Mouse (Mus musculus) heart, embryonic 15.5 days (tissue): ENCODE data around the gene Ebf1. TPM values are rescaled to one million over a fixed set of nuclear protein-coding genes. Genes with fewer than 3 reads are reported as not detected.
A peak's percentile ranks its signal among the peaks of the same experiment; 100 is the strongest.

Experiments
- ATAC-seq: fragments of 200-750 bp; cut with Nextera tagmentation; replicated peaks from 2 replicates; pipeline ENCODE4 v1.8.0; 2017; ENCODE audit warnings: low read depth, moderate TSS enrichment; ENCODE audit not compliant: insufficient number of reproducible peaks, insufficient read depth, low FRiP score
- H3K27ac ChIP-seq: fragments of 300-500 bp; sonication (generic); 2 replicates; pipeline ENCODE4 v1.5.1; 2015; ENCODE audit warnings: mild to moderate bottlenecking, inconsistent platforms
- H3K27me3 ChIP-seq: fragments of 300-500 bp; sonication (generic); 2 replicates; pipeline ENCODE4 v1.6.1; 2015; ENCODE audit warnings: inconsistent platforms
- H3K36me3 ChIP-seq: fragments of 300-500 bp; sonication (generic); 2 replicates; pipeline ENCODE4 v1.6.1; 2015; ENCODE audit warnings: mild to moderate bottlenecking, inconsistent platforms
- H3K4me1 ChIP-seq: fragments of 300-500 bp; sonication (generic); replicated peaks from 2 replicates; pipeline ENCODE4 v1.6.1; 2015; ENCODE audit warnings: inconsistent platforms
- H3K4me2 ChIP-seq: fragments of 300-500 bp; sonication (generic); 2 replicates; pipeline ENCODE4 v1.6.1; 2015; ENCODE audit warnings: inconsistent platforms, mild to moderate bottlenecking, moderate library complexity
- H3K4me3 ChIP-seq: fragments of 300-500 bp; sonication (generic); 2 replicates; pipeline ENCODE4 v1.5.1; 2015; ENCODE audit warnings: mild to moderate bottlenecking, inconsistent platforms
- H3K9ac ChIP-seq: fragments of 300-500 bp; sonication (generic); 2 replicates; pipeline ENCODE4 v1.6.1; 2015; ENCODE audit warnings: mild to moderate bottlenecking, inconsistent platforms
- H3K9me3 ChIP-seq: fragments of 300-500 bp; sonication (generic); replicated peaks from 2 replicates; pipeline ENCODE4 v1.6.1; 2016; ENCODE audit warnings: inconsistent platforms
- WGBS: fragments of 180-500 bp; shearing (Covaris S2); methylation state at CpG from one replicate; pipeline ENCODE4 v1.1.7; 2015; ENCODE audit warnings: mixed read lengths; 5-methylcytosine and 5-hydroxymethylcytosine counted together
- polyA plus RNA-seq: library from polyadenylated mRNA; unstranded; fragments of >200 nt; fragmentation: Nextera tagmentation; extraction: Ambion mirVana; gene quantifications from 2 replicates; pipeline ENCODE4 v1.2.1, GENCODE M21; 2015

Gene Ebf1
- polyA plus RNA-seq, 1 experiment from 2014 or later: 16.8 TPM

DNA sequence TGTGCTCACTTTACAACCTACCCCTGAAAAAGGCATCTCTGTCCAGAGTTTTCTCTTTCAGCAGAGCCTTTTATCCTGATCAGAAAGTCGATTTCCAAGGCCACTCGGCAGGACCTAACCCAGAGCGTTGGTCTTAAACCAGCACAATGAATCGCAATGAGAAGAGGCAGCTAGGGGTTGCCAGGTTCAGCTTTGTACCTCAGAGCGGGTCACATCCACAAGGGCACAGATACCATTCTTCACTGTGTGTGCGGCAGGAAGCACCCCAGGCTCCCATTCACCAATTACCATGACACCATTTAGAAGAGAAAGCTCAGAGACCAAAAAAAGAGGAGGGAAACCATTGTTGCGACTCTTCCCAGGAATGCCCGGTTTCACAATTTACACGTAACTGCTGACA is 365.1 kb downstream of the Ebf1 start:
- H3K27ac ChIP-seq: no peak overlapping the region
- no peaks in the 10 kb centered on the region for H3K36me3 ChIP-seq
- H3K4me3 ChIP-seq: no peak overlapping the region
- H3K9me3 ChIP-seq: no peaks in the 10 kb centered on the region
- no peak for ATAC-seq
- H3K9ac ChIP-seq: no peak overlapping the region
- H3K4me1 ChIP-seq: no peaks in the 10 kb centered on the region; the same call in 1 of the 2 replicates
- H3K27me3 ChIP-seq: no peaks in the 10 kb centered on the region
- WGBS: 73% methylated on average over 9 of the region's 9 CpGs
- H3K4me2 ChIP-seq: no peak overlapping the region

DNA sequence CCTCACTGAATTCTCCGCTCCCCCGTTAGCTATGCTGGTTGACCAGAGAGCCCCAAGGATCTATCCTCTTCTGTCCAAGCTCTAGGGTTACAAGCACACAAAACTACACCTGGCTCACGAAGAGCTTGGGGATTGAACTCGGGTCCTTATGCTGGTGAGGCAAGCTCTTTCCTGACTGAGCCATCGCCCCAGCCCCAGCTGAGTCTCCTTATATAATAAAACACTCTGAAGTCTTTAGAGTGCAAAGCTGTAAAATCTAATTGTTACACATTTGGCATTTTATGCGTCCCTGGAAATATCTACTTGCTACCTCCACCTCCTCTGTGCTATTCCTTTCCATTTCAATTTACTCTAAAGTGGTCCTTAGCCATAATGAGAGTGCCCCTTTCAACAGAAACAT is 366.8 kb downstream of the Ebf1 start:
- H3K9me3 ChIP-seq: no peaks in the 10 kb centered on the region
- no peak overlapping the region for H3K4me2 ChIP-seq
- no peaks in the 10 kb centered on the region for H3K27me3 ChIP-seq
- ATAC-seq: no peak
- H3K36me3 ChIP-seq: no peaks in the 10 kb centered on the region
- H3K4me1 ChIP-seq: no peaks in the 10 kb centered on the region; the same call in 1 of the 2 replicates
- H3K9ac ChIP-seq: no peak overlapping the region
- 84% methylated on average over 6 of the region's 6 CpGs for WGBS
- H3K27ac ChIP-seq: no peak overlapping the region
- no peak overlapping the region for H3K4me3 ChIP-seq

DNA sequence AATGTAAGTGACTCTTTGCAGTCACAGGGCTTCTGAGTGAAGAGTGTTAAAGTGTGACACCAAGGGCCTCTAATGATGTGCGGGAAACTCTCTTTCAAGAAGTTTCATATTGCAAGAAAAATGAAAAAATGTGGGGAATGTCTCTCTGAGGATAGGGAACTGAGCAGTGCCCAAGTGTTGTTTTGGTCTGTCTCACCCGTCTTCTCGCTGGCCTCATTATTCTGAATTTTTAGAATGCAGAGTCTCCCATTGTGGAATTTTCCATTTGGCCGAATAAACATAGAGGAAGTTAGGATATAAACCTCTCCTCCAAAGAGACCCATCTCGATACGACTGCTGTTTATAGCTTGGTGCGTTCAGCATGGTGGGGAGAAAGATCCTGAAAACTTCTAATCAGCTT is 367.3 kb downstream of the Ebf1 start:
- Histone ChIP-seq H3K27me3 (no peaks in the 10 kb centered on the region), H3K36me3 (no peaks in the 10 kb centered on the region), H3K4me3 (no peak overlapping the region), H3K4me1 (no peaks in the 10 kb centered on the region; the same call in 1 of the 2 replicates), H3K9ac (no peak overlapping the region), H3K9me3 (no peaks in the 10 kb centered on the region), H3K4me2 (no peak overlapping the region), H3K27ac (no peak overlapping the region)
- ATAC-seq: no peak
- WGBS: 66% methylated on average over 7 of the region's 7 CpGs

DNA sequence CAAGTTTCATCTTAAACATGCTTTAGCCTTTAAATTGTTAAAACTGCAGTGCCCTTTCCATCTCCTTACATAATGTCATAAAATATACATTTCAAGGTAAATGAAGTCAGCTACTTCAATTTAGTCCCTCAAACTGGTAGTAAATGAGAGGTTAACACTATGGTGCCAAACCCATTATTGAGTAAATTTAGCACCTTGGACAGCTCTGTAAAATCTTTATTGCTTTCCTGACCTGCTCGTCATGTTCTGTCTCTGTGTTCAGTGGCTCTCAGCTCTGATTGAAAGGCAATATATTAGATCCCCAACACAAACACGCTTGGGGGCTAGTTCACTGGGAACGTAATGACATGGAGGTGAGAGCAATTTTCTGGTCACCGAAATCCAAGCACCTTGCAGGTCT is 370.7 kb downstream of the Ebf1 start:
- H3K4me1 ChIP-seq: no peaks in the 10 kb centered on the region
- H3K9ac ChIP-seq: no peak overlapping the region
- H3K27me3 ChIP-seq: no peaks in the 10 kb centered on the region
- no peaks in the 10 kb centered on the region for H3K36me3 ChIP-seq
- H3K9me3 ChIP-seq: no peaks in the 10 kb centered on the region
- ATAC-seq: no peak
- no peak overlapping the region for H3K4me3 ChIP-seq
- WGBS: 68% methylated on average over 4 of the region's 4 CpGs
- no peak overlapping the region for H3K4me2 ChIP-seq
- no peak overlapping the region for H3K27ac ChIP-seq

DNA sequence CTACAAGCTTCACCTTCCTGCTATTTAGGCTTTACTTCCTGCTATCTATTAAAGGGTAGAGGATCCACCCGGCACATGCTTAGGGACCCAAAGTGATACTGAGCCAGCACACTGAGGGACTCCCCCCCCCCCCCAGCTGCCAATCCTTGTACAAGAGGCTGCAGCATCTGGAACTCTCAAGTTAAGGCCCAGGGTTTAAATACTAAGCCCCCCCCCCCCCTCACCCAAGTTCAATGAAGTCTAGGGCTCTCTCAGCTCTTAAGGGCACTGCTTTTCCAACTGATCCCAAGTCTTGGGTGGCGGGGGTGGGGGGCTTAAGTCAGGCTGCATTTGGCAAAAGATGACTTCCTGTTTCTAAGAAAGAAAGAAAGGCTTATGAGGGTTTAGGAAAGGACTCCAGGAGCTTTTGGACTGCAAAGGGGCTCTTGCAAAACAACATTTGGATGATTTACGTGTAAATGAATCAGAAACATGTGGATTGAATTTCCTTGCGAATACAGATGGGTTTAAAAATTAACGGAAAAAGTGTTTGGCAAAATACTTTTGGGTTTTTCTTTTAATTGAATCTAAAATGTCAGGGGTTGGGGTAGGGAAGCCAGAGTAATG is 385.7 kb downstream of the Ebf1 start:
- H3K9ac ChIP-seq: no peak overlapping the region
- no peaks in the 10 kb centered on the region for H3K9me3 ChIP-seq
- H3K4me3 ChIP-seq: no peak overlapping the region
- ATAC-seq: no peak
- H3K36me3 ChIP-seq: no peaks in the 10 kb centered on the region
- no peak overlapping the region for H3K27ac ChIP-seq
- 75% methylated on average over 5 of the region's 5 CpGs for WGBS
- no peak overlapping the region for H3K4me2 ChIP-seq
- H3K4me1 ChIP-seq: no peaks in the 10 kb centered on the region
- no peaks in the 10 kb centered on the region for H3K27me3 ChIP-seq

DNA sequence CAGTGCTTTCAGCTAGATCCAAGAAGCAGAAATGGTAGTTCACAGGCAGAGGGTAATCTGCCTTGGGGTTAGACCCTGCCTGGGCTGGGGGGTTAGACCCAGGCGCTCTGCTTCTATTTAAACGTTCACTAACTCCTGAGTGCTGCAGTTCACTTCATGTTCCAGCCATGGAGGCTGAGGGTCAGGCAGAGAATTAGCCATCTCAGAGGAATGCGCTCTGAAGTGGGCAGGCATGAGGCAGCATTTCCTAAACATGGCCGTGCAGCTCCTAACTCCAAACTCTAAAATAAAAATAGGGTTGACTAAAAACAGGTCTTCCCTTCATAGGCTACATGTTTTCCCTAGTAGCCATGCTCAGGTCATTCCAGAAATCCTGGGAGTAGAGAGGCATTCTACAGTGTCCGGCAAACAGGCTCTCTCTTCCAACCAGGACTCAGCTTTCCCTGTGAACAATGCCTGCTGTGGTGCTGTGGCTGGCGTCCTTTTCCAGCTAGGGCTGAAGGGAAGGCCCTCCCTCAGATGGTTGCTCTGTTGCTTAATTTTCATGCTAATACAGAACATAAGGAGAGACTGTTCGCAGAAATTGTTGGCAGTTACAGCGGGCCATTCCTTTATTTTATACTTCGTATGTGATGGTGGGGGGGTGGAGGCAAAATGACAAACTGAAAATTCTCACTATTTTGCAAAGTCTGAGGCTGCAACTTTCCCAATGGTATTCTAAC is 386.8 kb downstream of the Ebf1 start:
- no peaks in the 10 kb centered on the region for H3K27me3 ChIP-seq
- no peak overlapping the region for H3K27ac ChIP-seq
- H3K9me3 ChIP-seq: no peaks in the 10 kb centered on the region
- no peaks in the 10 kb centered on the region; the same call in 1 of the 2 replicates for H3K4me1 ChIP-seq
- WGBS: 53% methylated on average over 9 of the region's 9 CpGs
- H3K4me3 ChIP-seq: no peak overlapping the region
- ATAC-seq: no peak
- no peak overlapping the region for H3K4me2 ChIP-seq
- no peak overlapping the region for H3K9ac ChIP-seq
- no peaks in the 10 kb centered on the region for H3K36me3 ChIP-seq

DNA sequence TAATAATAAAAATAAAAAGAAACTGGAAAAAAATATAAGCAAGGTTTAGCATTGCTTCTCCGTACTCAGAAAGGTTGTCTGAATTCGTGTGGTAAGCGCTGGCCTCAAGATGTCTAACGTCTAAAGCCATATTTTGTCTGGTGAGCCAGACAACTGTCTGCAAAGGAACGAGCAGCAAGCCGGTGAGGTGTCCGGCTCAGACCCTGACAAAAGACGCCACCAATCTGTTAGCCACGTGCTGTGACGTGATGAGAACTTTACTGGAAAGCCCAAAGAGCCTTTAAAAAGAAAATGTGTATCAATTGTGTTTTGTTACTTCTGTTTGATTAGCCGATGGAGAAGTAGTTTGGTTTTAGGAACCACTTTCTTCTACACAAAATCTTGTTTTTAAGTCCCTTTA is 390.2 kb downstream of the Ebf1 start:
- Histone ChIP-seq H3K9me3 (no peaks in the 10 kb centered on the region), H3K4me3 (no peak overlapping the region), H3K4me2 (no peak overlapping the region), H3K4me1 (no peaks in the 10 kb centered on the region; the same call in 1 of the 2 replicates), H3K27me3 (0 out of 2 replicates have a peak, but pooled peaks cover 3% of the 10 kb centered on the region), H3K9ac (no peak overlapping the region), H3K36me3 (no peaks in the 10 kb centered on the region), H3K27ac (no peak overlapping the region)
- 71% methylated on average over 11 of the region's 11 CpGs for WGBS
- ATAC-seq: no peak

DNA sequence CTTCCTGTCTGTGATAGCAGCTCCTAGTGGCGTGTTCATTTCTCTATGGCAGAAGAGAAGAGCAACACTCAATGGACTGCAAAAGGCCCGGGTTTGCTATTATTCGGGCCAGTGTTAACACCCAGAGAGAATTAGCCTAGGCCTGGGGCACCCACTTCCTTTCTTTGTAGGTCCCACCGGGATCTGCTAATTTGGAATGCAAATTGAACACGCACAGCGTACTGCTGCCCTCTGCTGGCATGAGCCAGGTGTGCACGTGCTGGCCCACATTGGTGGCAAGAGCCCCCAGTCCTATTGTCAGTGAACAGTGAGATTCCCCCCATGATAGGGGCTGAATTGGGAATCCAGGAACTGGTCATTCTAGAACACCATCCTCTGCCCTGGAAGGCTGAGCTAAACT is 391.0 kb downstream of the Ebf1 start:
- no peak overlapping the region for H3K27ac ChIP-seq
- H3K9me3 ChIP-seq: no peaks in the 10 kb centered on the region
- H3K4me2 ChIP-seq: peak overlapping the region; percentile 59
- H3K4me1 ChIP-seq: no peaks in the 10 kb centered on the region; the same call in 1 of the 2 replicates
- ATAC-seq: no peak
- peak overlapping the region; percentile 29; the same call in 1 of the 2 replicates for H3K4me3 ChIP-seq
- no peak overlapping the region for H3K9ac ChIP-seq
- H3K27me3 ChIP-seq: 0 out of 2 replicates have a peak, but pooled peaks cover 3% of the 10 kb centered on the region
- no peaks in the 10 kb centered on the region for H3K36me3 ChIP-seq
- WGBS: 4% methylated on average over 7 of the region's 7 CpGs

DNA sequence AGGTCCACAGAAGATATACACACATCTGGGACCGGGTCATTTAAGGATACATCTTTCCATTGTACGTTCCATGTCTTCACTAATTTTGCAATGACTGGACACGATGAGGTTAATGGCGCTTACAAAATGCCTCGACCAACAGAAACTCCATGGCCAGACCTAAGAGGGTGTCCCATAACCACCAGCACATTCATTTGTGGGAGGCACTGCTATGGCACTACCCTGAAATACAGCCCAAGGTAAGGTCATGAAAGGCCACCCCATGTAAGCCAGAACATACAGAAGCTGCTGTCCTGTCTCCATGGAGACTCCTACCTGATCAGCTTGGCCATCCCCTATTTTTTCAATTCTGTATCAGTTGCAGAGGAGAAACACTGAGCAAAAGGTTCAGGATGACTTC is 391.6 kb downstream of the Ebf1 start:
- Histone ChIP-seq H3K9ac (no peak overlapping the region), H3K4me3 (no peak overlapping the region), H3K36me3 (no peaks in the 10 kb centered on the region), H3K27me3 (0 out of 2 replicates have a peak, but pooled peaks cover 3% of the 10 kb centered on the region), H3K27ac (no peak overlapping the region), H3K9me3 (no peaks in the 10 kb centered on the region), H3K4me2 (no peak overlapping the region), H3K4me1 (no peaks in the 10 kb centered on the region; the same call in 1 of the 2 replicates)
- no peak for ATAC-seq
- WGBS: 86% methylated on average over 5 of the region's 5 CpGs

DNA sequence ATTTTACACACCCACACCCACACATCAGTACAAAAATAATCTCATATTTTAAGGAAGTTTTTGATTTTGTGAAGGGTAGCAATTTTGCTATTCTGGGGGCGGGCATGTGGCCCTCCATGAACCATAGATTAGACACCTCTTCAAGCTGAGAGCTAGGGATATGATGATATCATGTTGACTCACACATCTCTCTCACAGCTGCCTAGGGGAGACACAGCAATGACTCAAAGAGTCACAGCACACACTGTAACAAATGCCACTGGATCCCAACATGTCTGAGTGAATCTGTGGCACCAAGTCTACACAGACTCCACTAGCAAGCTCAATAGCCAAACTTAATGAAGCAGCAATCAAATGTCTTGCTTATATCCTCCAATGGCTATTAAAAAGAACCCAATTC is 395.0 kb downstream of the Ebf1 start:
- no peak for ATAC-seq
- no peak overlapping the region for H3K9ac ChIP-seq
- WGBS: 75% methylated on average over 1 of the region's 1 CpGs
- H3K4me1 ChIP-seq: no peaks in the 10 kb centered on the region; the same call in 1 of the 2 replicates
- no peak overlapping the region for H3K4me3 ChIP-seq
- no peaks in the 10 kb centered on the region for H3K9me3 ChIP-seq
- H3K27me3 ChIP-seq: 0 out of 2 replicates have a peak, but pooled peaks cover 3% of the 10 kb centered on the region
- H3K36me3 ChIP-seq: no peaks in the 10 kb centered on the region
- no peak overlapping the region for H3K27ac ChIP-seq
- H3K4me2 ChIP-seq: no peak overlapping the region

DNA sequence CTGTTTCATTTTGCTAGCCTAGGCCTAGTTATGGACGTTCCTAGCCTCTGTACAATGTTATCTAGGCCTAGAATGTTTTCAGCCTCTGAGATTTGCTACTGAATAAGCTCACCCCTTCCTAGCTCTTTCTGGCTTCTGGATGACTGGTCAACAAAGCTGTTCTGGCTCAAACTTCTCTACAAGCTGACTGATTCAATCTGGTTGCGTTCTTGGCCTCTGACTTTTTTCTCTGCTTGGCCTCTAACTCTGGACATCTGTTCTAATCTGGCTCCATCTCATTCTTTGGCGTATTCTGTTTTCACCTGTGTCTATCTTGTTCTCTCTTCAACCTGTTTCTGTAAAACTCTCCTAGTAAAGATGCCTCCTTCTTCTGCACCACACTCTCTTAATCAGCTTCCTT is 400.4 kb downstream of the Ebf1 start:
- WGBS: 70% methylated on average over 3 of the region's 3 CpGs

DNA sequence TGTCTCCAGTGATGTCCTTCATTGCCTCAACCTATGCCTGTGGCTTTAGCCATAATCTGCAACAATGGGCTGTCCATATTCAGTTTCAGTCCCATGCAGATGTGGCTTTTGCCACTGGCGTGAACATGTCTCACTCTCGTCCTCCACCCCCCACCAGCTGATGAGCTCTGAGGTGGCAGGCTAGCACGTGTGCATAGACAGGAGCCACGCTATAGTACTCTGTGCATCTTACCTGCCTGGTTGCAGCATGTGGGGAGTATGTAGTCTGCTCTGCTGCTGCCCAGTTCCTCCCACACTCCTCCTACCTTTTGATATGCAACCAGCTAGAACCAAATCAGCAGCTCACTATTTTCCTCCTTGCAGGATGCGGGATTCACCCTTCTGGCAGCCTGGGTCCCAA is 408.9 kb downstream of the Ebf1 start:
- Histone ChIP-seq H3K9me3 (no peaks in the 10 kb centered on the region), H3K9ac (no peak overlapping the region), H3K27ac (no peak overlapping the region), H3K36me3 (no peaks in the 10 kb centered on the region), H3K4me2 (no peak overlapping the region), H3K27me3 (no peaks in the 10 kb centered on the region), H3K4me1 (0 out of 2 replicates have a peak, but pooled peaks cover 5% of the 10 kb centered on the region), H3K4me3 (no peak overlapping the region)
- ATAC-seq: no peak
- WGBS: 87% methylated on average over 5 of the region's 5 CpGs

More for the DNA sequence above, 400.4 kb downstream of the Ebf1 start:
- Histone ChIP-seq H3K4me1 (no peaks in the 10 kb centered on the region), H3K4me2 (no peak overlapping the region), H3K27me3 (no peaks in the 10 kb centered on the region), H3K9ac (no peak overlapping the region), H3K27ac (no peak overlapping the region), H3K9me3 (no peaks in the 10 kb centered on the region), H3K4me3 (no peak overlapping the region), H3K36me3 (no peaks in the 10 kb centered on the region)
- no peak for ATAC-seq
